Mouse (Mus musculus): ENCODE results near the gene Nfx1. TPM values are rescaled to one million over a fixed set of nuclear protein-coding genes. Genes with fewer than 3 reads are reported as not detected.

Gene Nfx1
- polyA plus RNA-seq, 1 experiment: 104 TPM

GRCm38 (mm10) chr4:40948160-40948708 is 22.5 kb upstream of the Nfx1 start, which contains the start of the genes Bag1 and Chmp5:
Gene Bag1, minus strand, starts transcription at chr4:40948294.
Gene Chmp5, plus strand, starts transcription at chr4:40948407.
- peaks cover 17% of the 10 kb centered on the region for H3K36me3 ChIP-seq (ENCODE audit: control insufficient read depth, insufficient read depth, low read length, poor library complexity, severe bottlenecking)
- H3K4me3 ChIP-seq (ENCODE audit: low read depth, low read length): peak within 1 kb of the TSS; percentile 98
- 0 out of 2 replicates have a peak within 1 kb of the TSS, but pooled peaks have one; percentile 24 for H3K27ac ChIP-seq (ENCODE audit: insufficient read depth, low read length)
- TF ChIP-seq POLR2A (IDR thresholded peaks at IDR 0.05; ENCODE audit: insufficient read depth, low read length) (peak; percentile 75), CTCF (IDR thresholded peaks at IDR 0.05; ENCODE audit: low read depth, low read length) (no peak), EP300 (IDR thresholded peaks at IDR 0.05; ENCODE audit: insufficient read depth, low read depth, low read length) (no peak)
- no peaks in the 10 kb centered on the region for H3K9me3 ChIP-seq (replicated peaks; ENCODE audit: control insufficient read depth, insufficient read depth, low read length, poor library complexity, severe bottlenecking)
- peak within 1 kb of the TSS; percentile 78 for H3K9ac ChIP-seq (ENCODE audit: low read depth, poor library complexity, severe bottlenecking)
- no peaks in the 10 kb centered on the region for H3K4me1 ChIP-seq (ENCODE audit: control insufficient read depth, insufficient read depth, low read length)
- no peaks in the 10 kb centered on the region for H3K27me3 ChIP-seq (ENCODE audit: control insufficient read depth, insufficient read depth, low read length, poor library complexity, severe bottlenecking)

GRCm38 (mm10) chr4:40953521-40953920 is 17.2 kb upstream of the Nfx1 start:
- no peaks in the 10 kb centered on the region for H3K27me3 ChIP-seq (ENCODE audit: control insufficient read depth, insufficient read depth, low read length, poor library complexity, severe bottlenecking)
- no peak overlapping the region for H3K27ac ChIP-seq (ENCODE audit: insufficient read depth, low read length)
- H3K9ac ChIP-seq (ENCODE audit: low read depth, poor library complexity, severe bottlenecking): no peak overlapping the region
- no peaks in the 10 kb centered on the region for H3K4me1 ChIP-seq (ENCODE audit: control insufficient read depth, insufficient read depth, low read length)
- TF ChIP-seq CTCF (IDR thresholded peaks at IDR 0.05; ENCODE audit: low read depth, low read length): peak; percentile 65
- no peak for TF ChIP-seq EP300 (IDR thresholded peaks at IDR 0.05; ENCODE audit: insufficient read depth, low read depth, low read length)
- no peak overlapping the region for H3K4me3 ChIP-seq (ENCODE audit: low read depth, low read length)
- H3K36me3 ChIP-seq (ENCODE audit: control insufficient read depth, insufficient read depth, low read length, poor library complexity, severe bottlenecking): peaks cover 36% of the 10 kb centered on the region
- no peaks in the 10 kb centered on the region for H3K9me3 ChIP-seq (replicated peaks; ENCODE audit: control insufficient read depth, insufficient read depth, low read length, poor library complexity, severe bottlenecking)

GRCm38 (mm10) chr4:40955942-40956341 is 14.8 kb upstream of the Nfx1 start:
- Histone ChIP-seq H3K4me3 (ENCODE audit: low read depth, low read length) (no peak overlapping the region), H3K4me1 (ENCODE audit: control insufficient read depth, insufficient read depth, low read length) (no peaks in the 10 kb centered on the region), H3K27me3 (ENCODE audit: control insufficient read depth, insufficient read depth, low read length, poor library complexity, severe bottlenecking) (no peaks in the 10 kb centered on the region), H3K36me3 (ENCODE audit: control insufficient read depth, insufficient read depth, low read length, poor library complexity, severe bottlenecking) (peaks cover 47% of the 10 kb centered on the region), H3K9me3 (replicated peaks; ENCODE audit: control insufficient read depth, insufficient read depth, low read length, poor library complexity, severe bottlenecking) (no peaks in the 10 kb centered on the region), H3K27ac (ENCODE audit: insufficient read depth, low read length) (no peak overlapping the region), H3K9ac (ENCODE audit: low read depth, poor library complexity, severe bottlenecking) (no peak overlapping the region)
- TF ChIP-seq EP300 (IDR thresholded peaks at IDR 0.05; ENCODE audit: insufficient read depth, low read depth, low read length): no peak

- Histone ChIP-seq H3K9me3 (replicated peaks; ENCODE audit: control insufficient read depth, insufficient read depth, low read length, poor library complexity, severe bottlenecking) (no peaks in the 10 kb centered on the region), H3K27ac (ENCODE audit: insufficient read depth, low read length) (no peak overlapping the region), H3K36me3 (ENCODE audit: control insufficient read depth, insufficient read depth, low read length, poor library complexity, severe bottlenecking) (peaks cover 29% of the 10 kb centered on the region), H3K4me1 (ENCODE audit: control insufficient read depth, insufficient read depth, low read length) (no peaks in the 10 kb centered on the region), H3K9ac (ENCODE audit: low read depth, poor library complexity, severe bottlenecking) (no peak overlapping the region), H3K27me3 (ENCODE audit: control insufficient read depth, insufficient read depth, low read length, poor library complexity, severe bottlenecking) (no peaks in the 10 kb centered on the region), H3K4me3 (ENCODE audit: low read depth, low read length) (no peak overlapping the region)
- TF ChIP-seq CTCF (IDR thresholded peaks at IDR 0.05; ENCODE audit: low read depth, low read length): no peak
- TF ChIP-seq POLR2A (IDR thresholded peaks at IDR 0.05; ENCODE audit: insufficient read depth, low read length): no peak
Observed at GRCm38 (mm10) chr4:40963536-40963935, 7.2 kb upstream of the Nfx1 start.

GRCm38 (mm10) chr4:40969161-40969560 is 1.5 kb upstream of the Nfx1 start:
- H3K9me3 ChIP-seq (replicated peaks; ENCODE audit: control insufficient read depth, insufficient read depth, low read length, poor library complexity, severe bottlenecking): no peaks in the 10 kb centered on the region
- H3K4me1 ChIP-seq (ENCODE audit: control insufficient read depth, insufficient read depth, low read length): no peaks in the 10 kb centered on the region
- TF ChIP-seq EP300 (IDR thresholded peaks at IDR 0.05; ENCODE audit: insufficient read depth, low read depth, low read length): no peak
- no peak for TF ChIP-seq CTCF (IDR thresholded peaks at IDR 0.05; ENCODE audit: low read depth, low read length)
- no peak for TF ChIP-seq POLR2A (IDR thresholded peaks at IDR 0.05; ENCODE audit: insufficient read depth, low read length)
- H3K4me3 ChIP-seq (ENCODE audit: low read depth, low read length): no peak overlapping the region
- no peak overlapping the region for H3K27ac ChIP-seq (ENCODE audit: insufficient read depth, low read length)
- H3K36me3 ChIP-seq (ENCODE audit: control insufficient read depth, insufficient read depth, low read length, poor library complexity, severe bottlenecking): peaks cover 6% of the 10 kb centered on the region; the same call in 1 of the 2 replicates
- no peak overlapping the region for H3K9ac ChIP-seq (ENCODE audit: low read depth, poor library complexity, severe bottlenecking)
- H3K27me3 ChIP-seq (ENCODE audit: control insufficient read depth, insufficient read depth, low read length, poor library complexity, severe bottlenecking): no peaks in the 10 kb centered on the region

GRCm38 (mm10) chr4:40969781-40970591 is 720 bp upstream of the Nfx1 start:
- H3K9me3 ChIP-seq (replicated peaks; ENCODE audit: control insufficient read depth, insufficient read depth, low read length, poor library complexity, severe bottlenecking): no peaks in the 10 kb centered on the region

More at GRCm38 (mm10) chr4:40969781-40970591, 720 bp upstream of the Nfx1 start:
- Histone ChIP-seq H3K36me3 (ENCODE audit: control insufficient read depth, insufficient read depth, low read length, poor library complexity, severe bottlenecking) (peaks cover 6% of the 10 kb centered on the region; the same call in 1 of the 2 replicates), H3K4me3 (ENCODE audit: low read depth, low read length) (peak overlapping the region; percentile 98), H3K9ac (ENCODE audit: low read depth, poor library complexity, severe bottlenecking) (peak overlapping the region; percentile 75), H3K27me3 (ENCODE audit: control insufficient read depth, insufficient read depth, low read length, poor library complexity, severe bottlenecking) (no peaks in the 10 kb centered on the region), H3K27ac (ENCODE audit: insufficient read depth, low read length) (no peak overlapping the region), H3K4me1 (ENCODE audit: control insufficient read depth, insufficient read depth, low read length) (no peaks in the 10 kb centered on the region)
- no peak for TF ChIP-seq EP300 (IDR thresholded peaks at IDR 0.05; ENCODE audit: insufficient read depth, low read depth, low read length)
- no peak for TF ChIP-seq CTCF (IDR thresholded peaks at IDR 0.05; ENCODE audit: low read depth, low read length)
- no peak for TF ChIP-seq POLR2A (IDR thresholded peaks at IDR 0.05; ENCODE audit: insufficient read depth, low read length)

All from ES-Bruce4 (cell line).